Mouse (Mus musculus) lung, embryonic 14.5 days (tissue): ENCODE measurements around the gene Umodl1. TPM values are rescaled to one million over a fixed set of nuclear protein-coding genes. Genes with fewer than 3 reads are reported as not detected.

ENCODE experiments used
- ATAC-seq: fragments of 200-750 bp; cut with Nextera tagmentation; 2 replicates; pipeline ENCODE4 v1.8.0; 2017; ENCODE audit warnings: mild to moderate bottlenecking, moderate TSS enrichment, moderate library complexity; ENCODE audit not compliant: insufficient read depth
- DNase-seq: peaks from one replicate; pipeline ENCODE4 v3.0.0-alpha.2; 2015
- H3K27ac ChIP-seq: fragments of 300-500 bp; sonication (generic); 2 replicates; pipeline ENCODE4 v1.5.1; 2014; ENCODE audit warnings: low read depth, mild to moderate bottlenecking, moderate library complexity
- H3K27me3 ChIP-seq: fragments of 300-500 bp; sonication (generic); 2 replicates; pipeline ENCODE4 v1.6.1; 2014; ENCODE audit warnings: low read length, control low read depth; ENCODE audit not compliant: insufficient read depth
- H3K36me3 ChIP-seq: fragments of 300-500 bp; sonication (generic); 2 replicates; pipeline ENCODE4 v1.6.1; 2014; ENCODE audit warnings: control low read depth; ENCODE audit not compliant: insufficient read depth
- H3K4me1 ChIP-seq: fragments of 300-500 bp; sonication (generic); 2 replicates; pipeline ENCODE4 v1.6.1; 2014; ENCODE audit warnings: antibody characterized with exemption, control low read depth; ENCODE audit not compliant: insufficient read depth
- H3K4me2 ChIP-seq: fragments of 300-500 bp; sonication (generic); 2 replicates; pipeline ENCODE4 v1.6.1; 2014; ENCODE audit warnings: mild to moderate bottlenecking
- H3K4me3 ChIP-seq: fragments of 300-500 bp; sonication (generic); 2 replicates; pipeline ENCODE4 v1.5.1; 2014; ENCODE audit warnings: low read depth, low read length
- H3K9ac ChIP-seq: fragments of 300-500 bp; sonication (generic); 2 replicates; pipeline ENCODE4 v1.6.1; 2014
- H3K9me3 ChIP-seq: fragments of 300-500 bp; sonication (generic); 2 replicates; pipeline ENCODE4 v1.6.1; 2016; ENCODE audit warnings: low read depth, low read length, control low read depth
- CTCF ChIP-seq: IDR thresholded peaks from 2 replicates; pipeline ENCODE4 v1.5.1; 2016; ENCODE audit warnings: antibody characterized with exemption, low read depth
- WGBS: fragments of 180-500 bp; shearing (Covaris S2); extraction: QIAGEN DNeasy Blood & Tissue Kit; methylation state at CpG from one replicate; pipeline ENCODE4 v1.1.7; 2014; 5-methylcytosine and 5-hydroxymethylcytosine counted together
- polyA plus RNA-seq: library from polyadenylated mRNA; unstranded; fragments of >200 nt; fragmentation: Nextera tagmentation; extraction: Ambion mirVana; gene quantifications from 2 replicates; pipeline ENCODE4 v1.2.1, GENCODE M21; 2014

Umodl1 gene
- polyA plus RNA-seq, 1 experiment from 2014 or later = not detected

DNA sequence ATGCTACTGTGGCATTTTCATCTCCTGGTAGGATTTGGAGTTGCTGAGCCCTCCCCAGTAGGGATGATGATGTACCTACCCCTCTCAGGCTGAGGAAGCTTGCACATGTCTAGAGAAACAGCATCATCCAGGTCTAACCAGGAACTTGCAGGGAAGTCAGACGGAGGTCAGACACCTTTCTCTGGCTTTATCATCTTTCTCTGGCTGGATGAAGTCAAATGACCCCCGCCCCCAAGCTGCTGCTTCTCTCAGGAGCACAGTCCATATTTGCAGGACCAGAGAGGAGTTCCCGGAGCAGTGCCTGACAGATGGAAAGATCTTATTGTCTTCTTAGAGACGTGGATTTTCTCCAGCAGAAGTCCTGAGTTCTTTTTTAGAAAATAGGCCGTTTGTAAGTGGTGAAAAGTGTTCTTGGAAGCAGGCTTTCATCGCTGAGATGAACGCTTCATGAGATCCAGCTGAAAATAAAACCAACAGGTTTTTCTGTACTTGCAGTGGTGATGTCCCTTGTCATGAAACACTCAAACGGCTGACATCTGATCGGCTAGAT, 74.5 kb downstream of the Umodl1 start:
- TF ChIP-seq CTCF = no peak
- Histone ChIP-seq H3K4me1 (no peaks in the 10 kb centered on the region), H3K27ac (no peak overlapping the region), H3K9me3 (no peaks in the 10 kb centered on the region), H3K9ac (no peak overlapping the region), H3K27me3 (no peaks in the 10 kb centered on the region), H3K4me2 (no peak overlapping the region), H3K36me3 (no peaks in the 10 kb centered on the region), H3K4me3 (no peak overlapping the region)
- no peak for DNase-seq
- ATAC-seq = no peak
- WGBS = 57% methylated on average over 9 of the region's 9 CpGs

GRCm38 (mm10) chr17:31029407-31029806, 75.0 kb downstream of the Umodl1 start:
- H3K27me3 ChIP-seq = no peaks in the 10 kb centered on the region
- 80% methylated on average over 4 of the region's 4 CpGs for WGBS
- H3K4me2 ChIP-seq = no peak overlapping the region
- H3K9ac ChIP-seq = no peak overlapping the region
- H3K27ac ChIP-seq = no peak overlapping the region
- H3K4me1 ChIP-seq = no peaks in the 10 kb centered on the region
- TF ChIP-seq CTCF = no peak
- H3K4me3 ChIP-seq = no peak overlapping the region
- ATAC-seq (no peak), DNase-seq (no peak)
- no peaks in the 10 kb centered on the region for H3K9me3 ChIP-seq
- H3K36me3 ChIP-seq = no peaks in the 10 kb centered on the region

DNA sequence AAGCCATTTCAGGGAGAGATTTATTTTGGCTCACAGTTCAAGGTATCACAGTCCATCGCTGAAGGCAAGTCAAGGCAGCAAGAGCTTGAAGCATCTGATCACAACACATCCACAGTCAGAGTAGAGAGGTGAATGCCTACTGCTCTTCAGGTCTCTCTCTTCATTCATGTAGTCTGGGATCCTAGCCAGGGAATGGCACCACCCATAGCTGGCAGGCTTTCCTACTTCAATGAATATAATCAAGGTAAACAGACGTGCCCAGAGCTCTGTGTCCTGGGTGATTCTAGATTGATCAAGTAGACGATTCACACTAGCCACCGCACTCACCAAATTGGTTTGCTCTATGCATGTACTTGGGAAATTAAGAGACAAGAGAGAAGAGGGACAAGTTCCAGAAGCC, 77.9 kb downstream of the Umodl1 start:
- Histone ChIP-seq H3K36me3 (no peaks in the 10 kb centered on the region), H3K27ac (no peak overlapping the region), H3K4me2 (no peak overlapping the region), H3K9ac (no peak overlapping the region), H3K9me3 (no peaks in the 10 kb centered on the region), H3K4me1 (no peaks in the 10 kb centered on the region), H3K4me3 (no peak overlapping the region), H3K27me3 (no peaks in the 10 kb centered on the region)
- no peak for TF ChIP-seq CTCF
- no peak for ATAC-seq
- DNase-seq = no peak
- WGBS = 89% methylated on average over 4 of the region's 4 CpGs

- H3K9ac ChIP-seq = no peak overlapping the region
- no peaks in the 10 kb centered on the region for H3K9me3 ChIP-seq
- ATAC-seq (no peak), DNase-seq (no peak)
- no peak overlapping the region for H3K4me2 ChIP-seq
- H3K27me3 ChIP-seq = no peaks in the 10 kb centered on the region
- H3K36me3 ChIP-seq = no peaks in the 10 kb centered on the region
- H3K4me3 ChIP-seq = no peak overlapping the region
- 67% methylated on average over 2 of the region's 2 CpGs for WGBS
- no peak for TF ChIP-seq CTCF
- H3K4me1 ChIP-seq = no peaks in the 10 kb centered on the region
- no peak overlapping the region for H3K27ac ChIP-seq
These were observed 78.8 kb downstream of the Umodl1 start for GRCm38 (mm10) chr17:31033251-31033650.

GRCm38 (mm10) chr17:31034165-31034564, 79.7 kb downstream of the Umodl1 start:
- no peaks in the 10 kb centered on the region for H3K36me3 ChIP-seq
- H3K4me2 ChIP-seq = no peak overlapping the region
- ATAC-seq (no peak), DNase-seq (no peak)
- no peak overlapping the region for H3K27ac ChIP-seq
- no peaks in the 10 kb centered on the region for H3K27me3 ChIP-seq
- no peak overlapping the region for H3K4me3 ChIP-seq
- 34% methylated on average over 5 of the region's 5 CpGs for WGBS
- no peak for TF ChIP-seq CTCF
- H3K4me1 ChIP-seq = no peaks in the 10 kb centered on the region
- H3K9ac ChIP-seq = no peak overlapping the region
- H3K9me3 ChIP-seq = no peaks in the 10 kb centered on the region

- H3K4me1 ChIP-seq = no peaks in the 10 kb centered on the region
- H3K9ac ChIP-seq = no peak overlapping the region
- ATAC-seq (no peak), DNase-seq (no peak)
- H3K9me3 ChIP-seq = no peaks in the 10 kb centered on the region
- no peaks in the 10 kb centered on the region for H3K27me3 ChIP-seq
- H3K4me2 ChIP-seq = no peak overlapping the region
- H3K4me3 ChIP-seq = no peak overlapping the region
- H3K36me3 ChIP-seq = no peaks in the 10 kb centered on the region
- TF ChIP-seq CTCF = no peak
- 71% methylated on average over 9 of the region's 9 CpGs for WGBS
- H3K27ac ChIP-seq = no peak overlapping the region
These were observed 80.4 kb downstream of the Umodl1 start for GRCm38 (mm10) chr17:31034674-31035356.

- DNase-seq (no peak), ATAC-seq (no peak)
- WGBS = 79% methylated on average over 22 of the region's 22 CpGs
- no peak overlapping the region for H3K27ac ChIP-seq
- no peaks in the 10 kb centered on the region for H3K4me1 ChIP-seq
- no peaks in the 10 kb centered on the region for H3K9me3 ChIP-seq
- no peak overlapping the region for H3K9ac ChIP-seq
- no peaks in the 10 kb centered on the region for H3K27me3 ChIP-seq
- H3K36me3 ChIP-seq = no peaks in the 10 kb centered on the region
- H3K4me3 ChIP-seq = no peak overlapping the region
- no peak for TF ChIP-seq CTCF
- H3K4me2 ChIP-seq = no peak overlapping the region
These were observed 81.9 kb downstream of the Umodl1 start for GRCm38 (mm10) chr17:31036168-31036876.
